Mouse (Mus musculus): ENCODE measurements around the gene Rmdn2. TPM values are rescaled to one million over a fixed set of nuclear protein-coding genes. Genes with fewer than 3 reads are reported as not detected.
A peak's percentile ranks its signal among the peaks of the same experiment; 100 is the strongest.

The Rmdn2 gene
- polyA plus RNA-seq, 1 experiment from 2014 or later = 12.7 TPM

DNA sequence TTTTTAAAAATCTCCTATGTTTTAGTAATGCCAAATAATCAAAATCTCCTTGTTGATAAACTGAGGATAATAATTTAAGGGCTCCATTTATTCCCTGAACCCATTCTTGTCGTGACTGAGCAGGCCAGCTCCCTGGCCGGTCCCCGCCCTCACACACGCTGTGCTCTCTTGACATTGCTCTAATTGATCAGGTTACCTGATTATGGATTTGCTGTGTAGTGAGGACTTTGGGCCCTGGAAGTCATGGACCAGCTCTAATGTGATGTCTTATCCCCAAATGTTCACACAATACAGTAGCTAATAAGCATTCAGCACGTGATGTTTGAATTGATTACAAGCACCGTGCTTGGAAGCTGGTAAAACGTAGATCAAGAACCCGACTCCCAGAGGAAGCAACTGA, 47.2 kb downstream of the Rmdn2 start:
- H3K4me3 ChIP-seq (ENCODE audit: low read depth, low read length) = no peak overlapping the region
- ATAC-seq (ENCODE audit: low read depth) (no peak), DNase-seq (ENCODE audit: low spot score) (no peak)
- no peak overlapping the region for H3K4me2 ChIP-seq (ENCODE audit: low read depth, low read length)
- no peak overlapping the region for H3K9ac ChIP-seq (ENCODE audit: low read depth, low read length)
- WGBS = 73% methylated on average over 8 of the region's 8 CpGs
- H3K27ac ChIP-seq (replicated peaks; ENCODE audit: low read depth, low read length) = no peak overlapping the region
- H3K9me3 ChIP-seq (ENCODE audit: control insufficient read depth, low read length) = no peaks in the 10 kb centered on the region
- H3K4me1 ChIP-seq (ENCODE audit: control insufficient read depth, insufficient read depth, low read length) = no peaks in the 10 kb centered on the region
- H3K27me3 ChIP-seq (replicated peaks; ENCODE audit: control insufficient read depth, insufficient read depth, low read length) = no peaks in the 10 kb centered on the region
- H3K36me3 ChIP-seq (ENCODE audit: control insufficient read depth, insufficient read depth, low read length) = no peaks in the 10 kb centered on the region

- Histone ChIP-seq H3K4me2 (ENCODE audit: low read depth, low read length) (no peak overlapping the region), H3K27me3 (replicated peaks; ENCODE audit: control insufficient read depth, insufficient read depth, low read length) (no peaks in the 10 kb centered on the region), H3K4me3 (ENCODE audit: low read depth, low read length) (no peak overlapping the region), H3K36me3 (ENCODE audit: control insufficient read depth, insufficient read depth, low read length) (no peaks in the 10 kb centered on the region), H3K27ac (replicated peaks; ENCODE audit: low read depth, low read length) (no peak overlapping the region), H3K9me3 (ENCODE audit: control insufficient read depth, low read length) (no peaks in the 10 kb centered on the region), H3K9ac (ENCODE audit: low read depth, low read length) (no peak overlapping the region), H3K4me1 (ENCODE audit: control insufficient read depth, insufficient read depth, low read length) (no peaks in the 10 kb centered on the region)
- 39% methylated on average over 7 of the region's 7 CpGs for WGBS
- no peak for ATAC-seq (ENCODE audit: low read depth)
- peak; percentile 84 for DNase-seq (ENCODE audit: low spot score)
Observed at GRCm38 (mm10) chr17:79661387-79661786, 49.7 kb downstream of the Rmdn2 start.

GRCm38 (mm10) chr17:79661848-79662247, 50.2 kb downstream of the Rmdn2 start:
- DNase-seq (ENCODE audit: low spot score) = no peak
- H3K4me1 ChIP-seq (ENCODE audit: control insufficient read depth, insufficient read depth, low read length) = no peaks in the 10 kb centered on the region
- H3K9me3 ChIP-seq (ENCODE audit: control insufficient read depth, low read length) = no peaks in the 10 kb centered on the region
- WGBS = 82% methylated on average over 9 of the region's 9 CpGs
- H3K36me3 ChIP-seq (ENCODE audit: control insufficient read depth, insufficient read depth, low read length) = no peaks in the 10 kb centered on the region
- H3K9ac ChIP-seq (ENCODE audit: low read depth, low read length) = no peak overlapping the region
- H3K27ac ChIP-seq (replicated peaks; ENCODE audit: low read depth, low read length) = no peak overlapping the region
- no peak overlapping the region for H3K4me2 ChIP-seq (ENCODE audit: low read depth, low read length)
- H3K27me3 ChIP-seq (replicated peaks; ENCODE audit: control insufficient read depth, insufficient read depth, low read length) = no peaks in the 10 kb centered on the region
- H3K4me3 ChIP-seq (ENCODE audit: low read depth, low read length) = no peak overlapping the region
- ATAC-seq (ENCODE audit: low read depth) = no peak

GRCm38 (mm10) chr17:79663393-79664105, 51.9 kb downstream of the Rmdn2 start:
- Histone ChIP-seq H3K9me3 (ENCODE audit: control insufficient read depth, low read length) (no peaks in the 10 kb centered on the region), H3K4me3 (ENCODE audit: low read depth, low read length) (no peak overlapping the region), H3K4me1 (ENCODE audit: control insufficient read depth, insufficient read depth, low read length) (no peaks in the 10 kb centered on the region), H3K27me3 (replicated peaks; ENCODE audit: control insufficient read depth, insufficient read depth, low read length) (no peaks in the 10 kb centered on the region), H3K9ac (ENCODE audit: low read depth, low read length) (no peak overlapping the region), H3K27ac (replicated peaks; ENCODE audit: low read depth, low read length) (no peak overlapping the region), H3K4me2 (ENCODE audit: low read depth, low read length) (no peak overlapping the region), H3K36me3 (ENCODE audit: control insufficient read depth, insufficient read depth, low read length) (no peaks in the 10 kb centered on the region)
- WGBS = 15% methylated on average over 3 of the region's 3 CpGs
- ATAC-seq (ENCODE audit: low read depth) = no peak
- peak; percentile 85 for DNase-seq (ENCODE audit: low spot score)

GRCm38 (mm10) chr17:79664106-79664417, 52.4 kb downstream of the Rmdn2 start:
- H3K27me3 ChIP-seq (replicated peaks; ENCODE audit: control insufficient read depth, insufficient read depth, low read length) = no peaks in the 10 kb centered on the region
- DNase-seq (ENCODE audit: low spot score) (no peak), ATAC-seq (ENCODE audit: low read depth) (no peak)
- no peak overlapping the region for H3K27ac ChIP-seq (replicated peaks; ENCODE audit: low read depth, low read length)
- H3K9me3 ChIP-seq (ENCODE audit: control insufficient read depth, low read length) = no peaks in the 10 kb centered on the region
- H3K4me1 ChIP-seq (ENCODE audit: control insufficient read depth, insufficient read depth, low read length) = no peaks in the 10 kb centered on the region
- WGBS = 80% methylated on average over 2 of the region's 2 CpGs
- H3K4me3 ChIP-seq (ENCODE audit: low read depth, low read length) = no peak overlapping the region
- H3K36me3 ChIP-seq (ENCODE audit: control insufficient read depth, insufficient read depth, low read length) = no peaks in the 10 kb centered on the region
- no peak overlapping the region for H3K4me2 ChIP-seq (ENCODE audit: low read depth, low read length)
- no peak overlapping the region for H3K9ac ChIP-seq (ENCODE audit: low read depth, low read length)

- no peak for ATAC-seq (ENCODE audit: low read depth)
Observed at GRCm38 (mm10) chr17:79670837-79671236, 59.2 kb downstream of the Rmdn2 start.

DNA sequence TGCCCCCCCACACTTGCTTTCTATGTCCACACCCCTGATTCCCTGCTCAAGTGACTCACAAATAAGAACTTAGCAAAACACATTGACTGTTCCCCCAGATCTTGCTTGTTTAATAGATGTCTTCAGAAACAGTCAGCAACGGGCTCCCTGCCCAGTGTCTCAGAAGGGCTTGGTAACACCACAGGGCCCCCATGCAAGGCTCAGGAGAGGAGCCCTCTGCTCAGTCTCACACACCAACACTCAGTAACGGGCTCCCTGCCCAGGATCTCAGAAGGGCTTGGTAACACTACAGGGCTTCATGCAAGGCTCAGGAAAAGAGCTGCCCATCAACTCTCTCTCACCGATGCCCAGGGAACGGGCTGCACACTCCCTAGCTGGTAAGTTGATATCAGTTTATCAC, 83.4 kb downstream of the Rmdn2 start:
- no peak overlapping the region for H3K9ac ChIP-seq (ENCODE audit: low read depth, low read length)
- H3K36me3 ChIP-seq (ENCODE audit: control insufficient read depth, insufficient read depth, low read length) = no peaks in the 10 kb centered on the region
- no peak overlapping the region for H3K27ac ChIP-seq (replicated peaks; ENCODE audit: low read depth, low read length)
- no peaks in the 10 kb centered on the region for H3K4me1 ChIP-seq (ENCODE audit: control insufficient read depth, insufficient read depth, low read length)
- no peak overlapping the region for H3K4me2 ChIP-seq (ENCODE audit: low read depth, low read length)
- H3K4me3 ChIP-seq (ENCODE audit: low read depth, low read length) = no peak overlapping the region
- 75% methylated on average over 4 of the region's 4 CpGs for WGBS
- ATAC-seq (ENCODE audit: low read depth) = no peak
- H3K27me3 ChIP-seq (replicated peaks; ENCODE audit: control insufficient read depth, insufficient read depth, low read length) = no peaks in the 10 kb centered on the region
- DNase-seq (ENCODE audit: low spot score) = no peak
- no peaks in the 10 kb centered on the region for H3K9me3 ChIP-seq (ENCODE audit: control insufficient read depth, low read length)

More at GRCm38 (mm10) chr17:79670837-79671236, 59.2 kb downstream of the Rmdn2 start:
- Histone ChIP-seq H3K9ac (ENCODE audit: low read depth, low read length) (no peak overlapping the region), H3K27ac (replicated peaks; ENCODE audit: low read depth, low read length) (no peak overlapping the region), H3K9me3 (ENCODE audit: control insufficient read depth, low read length) (no peaks in the 10 kb centered on the region), H3K27me3 (replicated peaks; ENCODE audit: control insufficient read depth, insufficient read depth, low read length) (no peaks in the 10 kb centered on the region), H3K4me2 (ENCODE audit: low read depth, low read length) (no peak overlapping the region), H3K36me3 (ENCODE audit: control insufficient read depth, insufficient read depth, low read length) (no peaks in the 10 kb centered on the region), H3K4me3 (ENCODE audit: low read depth, low read length) (no peak overlapping the region), H3K4me1 (ENCODE audit: control insufficient read depth, insufficient read depth, low read length) (no peaks in the 10 kb centered on the region)
- 52% methylated on average over 2 of the region's 2 CpGs for WGBS
- no peak for DNase-seq (ENCODE audit: low spot score)

GRCm38 (mm10) chr17:79695541-79695940, 83.9 kb downstream of the Rmdn2 start:
- no peak for DNase-seq (ENCODE audit: low spot score)
- no peak for ATAC-seq (ENCODE audit: low read depth)
- WGBS = 76% methylated on average over 6 of the region's 6 CpGs
- Histone ChIP-seq H3K4me3 (ENCODE audit: low read depth, low read length) (no peak overlapping the region), H3K36me3 (ENCODE audit: control insufficient read depth, insufficient read depth, low read length) (no peaks in the 10 kb centered on the region), H3K4me2 (ENCODE audit: low read depth, low read length) (no peak overlapping the region), H3K9me3 (ENCODE audit: control insufficient read depth, low read length) (no peaks in the 10 kb centered on the region), H3K9ac (ENCODE audit: low read depth, low read length) (no peak overlapping the region), H3K4me1 (ENCODE audit: control insufficient read depth, insufficient read depth, low read length) (no peaks in the 10 kb centered on the region), H3K27me3 (replicated peaks; ENCODE audit: control insufficient read depth, insufficient read depth, low read length) (no peaks in the 10 kb centered on the region), H3K27ac (replicated peaks; ENCODE audit: low read depth, low read length) (no peak overlapping the region)

GRCm38 (mm10) chr17:79699197-79699596, 87.5 kb downstream of the Rmdn2 start:
- Histone ChIP-seq H3K27ac (replicated peaks; ENCODE audit: low read depth, low read length) (no peak overlapping the region), H3K4me2 (ENCODE audit: low read depth, low read length) (no peak overlapping the region), H3K27me3 (replicated peaks; ENCODE audit: control insufficient read depth, insufficient read depth, low read length) (no peaks in the 10 kb centered on the region), H3K9me3 (ENCODE audit: control insufficient read depth, low read length) (no peaks in the 10 kb centered on the region), H3K4me3 (ENCODE audit: low read depth, low read length) (no peak overlapping the region), H3K36me3 (ENCODE audit: control insufficient read depth, insufficient read depth, low read length) (no peaks in the 10 kb centered on the region), H3K4me1 (ENCODE audit: control insufficient read depth, insufficient read depth, low read length) (no peaks in the 10 kb centered on the region), H3K9ac (ENCODE audit: low read depth, low read length) (no peak overlapping the region)
- DNase-seq (ENCODE audit: low spot score) (no peak), ATAC-seq (ENCODE audit: low read depth) (0 out of 2 replicates have a peak, but pooled peaks have one; percentile 18)
- 26% methylated on average over 1 of the region's 1 CpGs for WGBS
